Mouse (Mus musculus) kidney, adult 2 months (tissue): ENCODE data around the gene Mgat4d.

Experiments
- CTCF ChIP-seq: fragments of 200-500 bp; conservative IDR thresholded peaks from 2 replicates; pipeline ENCODE4 v1.5.1; 2011; ENCODE audit warnings: low read depth, mild to moderate bottlenecking, control low read depth, low read length, moderate library complexity, mixed read lengths; ENCODE audit not compliant: insufficient read depth, insufficient read length
- POLR2A ChIP-seq: fragments of 200-500 bp; IDR thresholded peaks from one replicate; pipeline ENCODE4 v1.6.1; 2011; ENCODE audit warnings: low read depth, low read length, control low read depth

- TF ChIP-seq POLR2A (no peak), CTCF (no peak)
Observed at GRCm38 (mm10) chr8:83309836-83310235, 38.4 kb upstream of the Mgat4d start.
